Mouse (Mus musculus) spleen, embryonic (tissue): ENCODE results near the gene Orai3.
"Not testable (repeated sequence)": the region's sequence is repeated elsewhere in the genome, so short reads cannot be mapped to it uniquely, and the experiment has no call there.

Source experiments
- CTCF ChIA-PET: fragments of 350-600 bp; sonication (Branson Sonifier 250); formaldehyde crosslinking; loops from one replicate; lab custom pipeline; 2022; lab: Charles Lee

Orai3 gene

GRCm38 (mm10) chr7:127769651-127770038, at the start of gene Orai3:
Gene Orai3, plus strand, starts transcription at chr7:127769815.
- CTCF ChIA-PET, result no interaction called here

GRCm38 (mm10) chr7:127725490-127725889, 44.1 kb upstream of the Orai3 start:
- CTCF ChIA-PET, result no interaction called here

- CTCF ChIA-PET, result no interaction called here
Observed at GRCm38 (mm10) chr7:127725924-127726323, 43.7 kb upstream of the Orai3 start.

GRCm38 (mm10) chr7:127727898-127728297, 41.7 kb upstream of the Orai3 start:
- CTCF ChIA-PET, result no interaction called here

GRCm38 (mm10) chr7:127730170-127730569, 39.4 kb upstream of the Orai3 start:
- CTCF ChIA-PET, result interaction anchor here (0.6 kb wide), 1 partner anchor 14 kb away, joined by 9 read pairs; the partner anchor contains the start of gene Fbxl19

- CTCF ChIA-PET, result not testable (repeated sequence)
Observed at GRCm38 (mm10) chr7:127732066-127732465, 37.5 kb upstream of the Orai3 start, which contains the start of gene Ctf2. Gene Ctf2, minus strand, starts transcription at chr7:127732166.

- CTCF ChIA-PET, result interaction anchor here (0.6 to 1.1 kb wide), 2 partner anchors 14 to 177 kb away, joined by 3 to 9 read pairs; no protein-coding TSS in a partner anchor
Observed at GRCm38 (mm10) chr7:127744366-127745045, 25.1 kb upstream of the Orai3 start, which contains the start of gene Fbxl19. Gene Fbxl19, plus strand, starts transcription at chr7:127744543.

GRCm38 (mm10) chr7:127745251-127745651, 24.4 kb upstream of the Orai3 start:
- CTCF ChIA-PET, result no interaction called here

- CTCF ChIA-PET, result no interaction called here
Observed at GRCm38 (mm10) chr7:127745652-127746493, 23.7 kb upstream of the Orai3 start.

- CTCF ChIA-PET, result no interaction called here
Observed at GRCm38 (mm10) chr7:127746494-127747491, 22.8 kb upstream of the Orai3 start.

GRCm38 (mm10) chr7:127747559-127748234, 21.9 kb upstream of the Orai3 start:
- CTCF ChIA-PET, result no interaction called here

- CTCF ChIA-PET, result no interaction called here
Observed at GRCm38 (mm10) chr7:127748235-127748560, 21.4 kb upstream of the Orai3 start.

- CTCF ChIA-PET, result no interaction called here
Observed at GRCm38 (mm10) chr7:127750131-127751127, 19.2 kb upstream of the Orai3 start.

GRCm38 (mm10) chr7:127751619-127752018, 18.0 kb upstream of the Orai3 start:
- CTCF ChIA-PET, result interaction anchor here (0.6 kb wide), 2 partner anchors 425 to 774 kb away, joined by 3 to 10 read pairs; no protein-coding TSS in a partner anchor

- CTCF ChIA-PET, result interaction anchor here (0.6 kb wide), 2 partner anchors 425 to 774 kb away, joined by 3 to 10 read pairs; no protein-coding TSS in a partner anchor
Observed at GRCm38 (mm10) chr7:127752069-127752468, 17.5 kb upstream of the Orai3 start.

- CTCF ChIA-PET, result no interaction called here
Observed at GRCm38 (mm10) chr7:127753158-127753557, 16.5 kb upstream of the Orai3 start.

GRCm38 (mm10) chr7:127753741-127754140, 15.9 kb upstream of the Orai3 start:
- CTCF ChIA-PET, result no interaction called here

GRCm38 (mm10) chr7:127759716-127760115, 9.9 kb upstream of the Orai3 start:
- CTCF ChIA-PET, result no interaction called here

GRCm38 (mm10) chr7:127760478-127760877, 9.1 kb upstream of the Orai3 start:
- CTCF ChIA-PET, result interaction anchor here (0.7 kb wide), 1 partner anchor 284 kb away, joined by 4 read pairs; no protein-coding TSS in a partner anchor
